Mouse (Mus musculus) heart, postnatal 0 days (tissue): Measurements from ENCODE around the gene Il17f. TPM values are rescaled to one million over a fixed set of nuclear protein-coding genes. Genes with fewer than 3 reads are reported as not detected.

Source experiments
- ATAC-seq: fragments of 200-750 bp; cut with Nextera tagmentation; 2 replicates; pipeline ENCODE4 v1.8.0; 2017; ENCODE audit warnings: low read depth, moderate number of reproducible peaks, moderate library complexity; ENCODE audit not compliant: insufficient read depth
- DNase-seq: peaks from one replicate; pipeline ENCODE4 v3.0.0-alpha.2; 2016; ENCODE audit warnings: low spot score
- H3K27ac ChIP-seq: fragments of 300-500 bp; sonication (generic); 2 replicates; pipeline ENCODE4 v1.5.1; 2014; ENCODE audit warnings: low read depth, mild to moderate bottlenecking
- H3K27me3 ChIP-seq: fragments of 300-500 bp; sonication (generic); 2 replicates; pipeline ENCODE4 v1.6.1; 2014; ENCODE audit warnings: low read length, mixed read lengths; ENCODE audit not compliant: control insufficient read depth, insufficient read depth
- H3K36me3 ChIP-seq: fragments of 300-500 bp; sonication (generic); replicated peaks from 2 replicates; pipeline ENCODE4 v1.6.1; 2014; ENCODE audit warnings: low read length, mixed read lengths; ENCODE audit not compliant: control insufficient read depth, insufficient read depth
- H3K4me1 ChIP-seq: fragments of 300-500 bp; sonication (generic); 2 replicates; pipeline ENCODE4 v1.6.1; 2014; ENCODE audit warnings: antibody characterized with exemption; ENCODE audit not compliant: control insufficient read depth, insufficient read depth
- H3K4me2 ChIP-seq: fragments of 300-500 bp; sonication (generic); 2 replicates; pipeline ENCODE4 v1.6.1; 2014; ENCODE audit warnings: low read depth, mild to moderate bottlenecking, low read length, moderate library complexity
- H3K4me3 ChIP-seq: fragments of 300-500 bp; sonication (generic); 2 replicates; pipeline ENCODE4 v1.5.1; 2014; ENCODE audit warnings: low read depth, low read length
- H3K9ac ChIP-seq: fragments of 300-500 bp; sonication (generic); replicated peaks from 2 replicates; pipeline ENCODE4 v1.6.1; 2014; ENCODE audit warnings: low read depth, low read length, mixed read lengths
- H3K9me3 ChIP-seq: fragments of 300-500 bp; sonication (generic); replicated peaks from 2 replicates; pipeline ENCODE4 v1.6.1; 2016; ENCODE audit warnings: low read length; ENCODE audit not compliant: control insufficient read depth
- CTCF ChIP-seq: IDR thresholded peaks from 2 replicates; pipeline ENCODE4 v1.5.1; 2016; ENCODE audit warnings: antibody characterized with exemption, control low read depth, low read depth
- EP300 ChIP-seq: IDR thresholded peaks from 2 replicates; pipeline ENCODE4 v1.6.1; 2016; ENCODE audit warnings: antibody characterized with exemption, low read depth
- WGBS: fragments of 180-500 bp; shearing (Covaris S2); extraction: QIAGEN DNeasy Blood & Tissue Kit; methylation state at CpG from one replicate; pipeline ENCODE4 v1.1.7; 2014; 5-methylcytosine and 5-hydroxymethylcytosine counted together
- polyA plus RNA-seq: library from polyadenylated mRNA; unstranded; fragments of >200 nt; fragmentation: Nextera tagmentation; extraction: Ambion mirVana; gene quantifications from 2 replicates; pipeline ENCODE4 v1.2.1, GENCODE M21; 2015
- total RNA-seq: library from RNA; depleted of rRNA; stranded (reverse); fragments of >200 nt; gene quantifications from 2 replicates; pipeline ENCODE4 v1.2.3, GENCODE M21; 2014; ENCODE audit warnings: low replicate concordance

The Il17f gene
- total and polyA plus RNA-seq, 2 experiments from 2014 or later: not detected

DNA sequence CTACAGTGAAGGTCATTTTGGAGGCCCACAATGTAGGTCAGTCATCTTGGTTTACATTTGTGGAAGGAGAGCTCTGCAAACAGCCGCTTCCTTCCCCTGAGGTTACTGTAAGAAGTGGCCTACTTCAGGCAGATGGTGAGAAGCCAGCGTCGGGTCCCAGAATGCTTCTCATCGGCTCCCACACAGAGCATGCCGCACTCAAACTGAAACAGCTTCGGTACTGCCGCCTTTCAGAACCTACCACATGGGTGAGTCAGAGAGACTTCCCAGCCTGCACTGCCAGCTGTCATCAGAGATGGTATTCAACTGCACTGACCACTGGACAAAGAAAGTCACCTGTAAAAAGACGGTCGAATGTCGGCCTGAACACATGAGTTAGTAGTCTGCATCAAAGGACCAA is 30.6 kb downstream of the Il17f start:
- Histone ChIP-seq H3K36me3 (no peaks in the 10 kb centered on the region), H3K9ac (no peak overlapping the region), H3K9me3 (no peaks in the 10 kb centered on the region; the same call in 1 of the 2 replicates), H3K27ac (no peak overlapping the region), H3K4me1 (no peaks in the 10 kb centered on the region), H3K27me3 (no peaks in the 10 kb centered on the region), H3K4me3 (no peak overlapping the region), H3K4me2 (no peak overlapping the region)
- 76% methylated on average over 10 of the region's 10 CpGs for WGBS
- DNase-seq: no peak
- ATAC-seq: no peak
- TF ChIP-seq EP300 (no peak), CTCF (no peak)

- Histone ChIP-seq H3K9ac (no peak overlapping the region), H3K27ac (no peak overlapping the region), H3K4me2 (no peak overlapping the region), H3K27me3 (no peaks in the 10 kb centered on the region), H3K36me3 (no peaks in the 10 kb centered on the region), H3K4me3 (no peak overlapping the region), H3K9me3 (no peaks in the 10 kb centered on the region), H3K4me1 (no peaks in the 10 kb centered on the region)
- TF ChIP-seq CTCF: no peak
- ATAC-seq: no peak
- WGBS: 85% methylated on average over 3 of the region's 3 CpGs
- no peak for DNase-seq
These were observed 32.8 kb downstream of the Il17f start for GRCm38 (mm10) chr1:20757586-20757985.

DNA sequence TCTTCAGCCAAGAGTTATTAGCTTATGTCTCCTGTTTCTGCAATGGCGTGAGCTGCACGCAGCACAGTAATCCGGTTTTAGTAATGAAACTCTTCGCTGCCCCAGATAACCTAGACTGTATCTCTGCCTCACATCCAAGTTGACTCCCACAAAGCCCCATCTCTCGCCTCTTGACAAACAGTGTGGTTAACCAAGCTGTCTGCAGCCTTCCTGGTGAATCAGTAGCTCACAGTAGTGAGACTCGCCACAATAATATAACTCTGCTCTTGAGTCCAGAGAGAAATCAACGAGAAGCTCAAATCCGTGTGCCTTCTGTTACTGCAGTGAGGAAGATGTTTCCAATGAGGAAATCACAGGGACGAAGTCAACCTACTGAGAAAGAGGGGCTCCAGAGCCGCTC is 36.0 kb downstream of the Il17f start:
- Histone ChIP-seq H3K36me3 (no peaks in the 10 kb centered on the region), H3K9ac (no peak overlapping the region), H3K4me3 (no peak overlapping the region), H3K4me1 (no peaks in the 10 kb centered on the region), H3K9me3 (peaks cover 4% of the 10 kb centered on the region; the same call in 1 of the 2 replicates), H3K4me2 (no peak overlapping the region), H3K27me3 (no peaks in the 10 kb centered on the region), H3K27ac (no peak overlapping the region)
- ATAC-seq: no peak
- 67% methylated on average over 10 of the region's 10 CpGs for WGBS
- DNase-seq: no peak
- TF ChIP-seq EP300 (no peak), CTCF (no peak)

- no peak for TF ChIP-seq EP300
- TF ChIP-seq CTCF: no peak
- WGBS: 53% methylated on average over 3 of the region's 3 CpGs
- no peak overlapping the region for H3K4me2 ChIP-seq
- ATAC-seq (no peak), DNase-seq (no peak)
- H3K4me3 ChIP-seq: no peak overlapping the region
- no peaks in the 10 kb centered on the region for H3K36me3 ChIP-seq
- H3K4me1 ChIP-seq: no peaks in the 10 kb centered on the region
- H3K27me3 ChIP-seq: no peaks in the 10 kb centered on the region
- no peaks in the 10 kb centered on the region for H3K9me3 ChIP-seq
- H3K27ac ChIP-seq: no peak overlapping the region
- H3K9ac ChIP-seq: no peak overlapping the region
These were observed 49.9 kb downstream of the Il17f start for GRCm38 (mm10) chr1:20740496-20740998.

- H3K4me1 ChIP-seq: no peaks in the 10 kb centered on the region
- H3K27ac ChIP-seq: no peak overlapping the region
- H3K4me3 ChIP-seq: no peak overlapping the region
- no peak; the same call in 1 of the 2 replicates for TF ChIP-seq CTCF
- H3K9ac ChIP-seq: no peak overlapping the region
- H3K36me3 ChIP-seq: no peaks in the 10 kb centered on the region
- no peak overlapping the region for H3K4me2 ChIP-seq
- ATAC-seq (no peak), DNase-seq (no peak)
- H3K9me3 ChIP-seq: no peaks in the 10 kb centered on the region
- H3K27me3 ChIP-seq: no peaks in the 10 kb centered on the region
- WGBS: 76% methylated on average over 2 of the region's 2 CpGs
These were observed 51.9 kb downstream of the Il17f start for GRCm38 (mm10) chr1:20738483-20738882.

GRCm38 (mm10) chr1:20736572-20736971 is 53.8 kb downstream of the Il17f start:
- TF ChIP-seq EP300: no peak
- TF ChIP-seq CTCF: no peak
- ATAC-seq (no peak), DNase-seq (no peak)
- WGBS: 73% methylated on average over 4 of the region's 4 CpGs
- Histone ChIP-seq H3K27ac (no peak overlapping the region), H3K4me1 (no peaks in the 10 kb centered on the region), H3K9me3 (no peaks in the 10 kb centered on the region), H3K4me3 (no peak overlapping the region), H3K27me3 (no peaks in the 10 kb centered on the region), H3K36me3 (no peaks in the 10 kb centered on the region), H3K9ac (no peak overlapping the region), H3K4me2 (no peak overlapping the region)
